In the genomic region with DNA sequence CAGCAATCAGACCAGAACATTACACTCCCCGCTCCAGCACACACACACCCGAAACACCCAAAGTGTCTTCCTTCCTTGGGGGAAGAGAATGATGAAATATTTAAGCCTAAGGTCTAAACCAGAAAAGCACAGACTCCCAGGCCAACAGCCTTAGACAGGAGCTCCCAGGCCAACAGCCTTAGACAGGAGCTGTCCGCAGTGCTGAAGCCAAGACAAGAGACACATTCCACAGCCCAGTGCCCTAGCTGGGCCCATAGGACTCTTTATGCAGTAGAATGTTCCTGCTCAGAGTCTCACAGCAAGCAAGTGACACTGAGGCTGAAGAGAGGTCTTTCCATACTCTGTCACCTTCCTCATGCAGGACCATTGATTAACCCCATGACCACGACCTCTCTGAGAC, we compare ENCODE assay signal across 10 mouse cellular contexts.
DNase-seq lines count a peak whose midpoint lies in the region; ATAC-seq and TF ChIP-seq lines count a peak whose summit lies in the region.
"Had no signal": no experiment of that assay in that cellular context is flagged by ENCODE, and none has a peak within 500 bp of the region (broad histone marks: within the 10 kb centered on the region; RNA-seq: fewer than 3 reads in every experiment).

No protein-coding gene starts in this region.

- no peaks in the 10 kb centered on the region for H3K27me3 ChIP-seq in midbrain, postnatal 0 days (ENCODE audit: insufficient read depth, low read length)
- H3K27me3 ChIP-seq in midbrain, embryonic 13.5 days: no peaks in the 10 kb centered on the region
- H3K27me3 ChIP-seq: liver, embryonic 15.5 days had no signal

- no peak overlapping the region for H3K4me3 ChIP-seq in midbrain, postnatal 0 days (ENCODE audit: low read depth, low read length)
- H3K4me3 ChIP-seq in midbrain, embryonic 13.5 days (replicated peaks): no peak overlapping the region
- H3K4me3 ChIP-seq: liver, embryonic 15.5 days had no signal

- no peaks in the 10 kb centered on the region for H3K9me3 ChIP-seq in midbrain, postnatal 0 days (ENCODE audit: low read length)
- no peaks in the 10 kb centered on the region for H3K9me3 ChIP-seq in midbrain, embryonic 13.5 days
- H3K9me3 ChIP-seq: liver, embryonic 15.5 days had no signal

- WGBS in midbrain, postnatal 0 days: 75% methylated on average over 4 of the region's 4 CpGs
- WGBS in midbrain, embryonic 13.5 days: 68% methylated on average over 4 of the region's 4 CpGs

- no peaks in the 10 kb centered on the region for H3K4me1 ChIP-seq in midbrain, postnatal 0 days (ENCODE audit: insufficient read depth, low read length)
- H3K4me1 ChIP-seq in midbrain, embryonic 13.5 days (replicated peaks): peaks cover 10% of the 10 kb centered on the region
- H3K4me1 ChIP-seq: liver, embryonic 15.5 days had no signal

- no peak overlapping the region for H3K4me2 ChIP-seq in midbrain, postnatal 0 days (ENCODE audit: low read depth, low read length, poor library complexity, severe bottlenecking)
- H3K4me2 ChIP-seq in midbrain, embryonic 13.5 days (replicated peaks): no peak overlapping the region
- H3K4me2 ChIP-seq: liver, embryonic 15.5 days had no signal

- H3K36me3 ChIP-seq in midbrain, postnatal 0 days (ENCODE audit: insufficient read depth, low read length): no peaks in the 10 kb centered on the region
- H3K36me3 ChIP-seq in midbrain, embryonic 13.5 days: no peaks in the 10 kb centered on the region
- H3K36me3 ChIP-seq: liver, embryonic 15.5 days had no signal

- peak; percentile 49 for DNase-seq in gastrocnemius, postnatal 10 days
- no peak for DNase-seq in gastrocnemius, adult 8-10 months (ENCODE audit: low spot score in 2 of 2)
- peak; percentile 27 for DNase-seq in midbrain, postnatal 0 days (ENCODE audit: low spot score)
- peak; percentile 78 for DNase-seq in forelimb bud, embryonic 11.5 days (ENCODE audit: low read depth, low spot score)
- peak; percentile 32 for DNase-seq in ovary, postnatal 36 days (ENCODE audit: low spot score)
- DNase-seq in MN1 (ENCODE audit: low spot score): no peak

- H3K9ac ChIP-seq in midbrain, postnatal 0 days (replicated peaks; ENCODE audit: low read length, poor library complexity, severe bottlenecking): no peak overlapping the region
- H3K9ac ChIP-seq in midbrain, embryonic 13.5 days (replicated peaks): no peak overlapping the region
- H3K9ac ChIP-seq: liver, embryonic 15.5 days had no signal

- TF ChIP-seq CTCF in midbrain, postnatal 0 days (IDR thresholded peaks at IDR 0.05): no peak

- no peak for ATAC-seq in midbrain, postnatal 0 days (ENCODE audit: low FRiP score)
- ATAC-seq in midbrain, embryonic 13.5 days: no peak
- ATAC-seq in inflammation-experienced regulatory T-cells, adult 6 months: no peak
- ATAC-seq: CD4-positive, CD25-positive, alpha-beta regulatory T cell, adult 4 months had no signal

- H3K27ac ChIP-seq in midbrain, postnatal 0 days (ENCODE audit: low read depth, low read length): no peak overlapping the region
- no peak overlapping the region for H3K27ac ChIP-seq in midbrain, embryonic 13.5 days
- H3K27ac ChIP-seq: liver, embryonic 15.5 days had no signal

Comparison
In these comparisons a context has a peak if more than half of its experiments do, and no peak if none do; other contexts are left out.
1. DNase-seq: peak in gastrocnemius, postnatal 10 days (single experiment), midbrain, postnatal 0 days (single experiment), forelimb bud, embryonic 11.5 days (single experiment) and ovary, postnatal 36 days (single experiment); none in gastrocnemius, adult 8-10 months (0 of 2) and MN1 (single experiment).